Mouse (Mus musculus) embryonic stem cell, embryonic (primary cell): ENCODE measurements around the gene Ric8b.

Experiments used
- CTCF ChIA-PET, 4 experiments: fragments of 300-600 bp in 2 of 4; fragments of 350-600 bp in 2 of 4; sonication (Branson Sonifier 250); formaldehyde crosslinking; loops; one replicate each; lab custom pipeline; 2022; ENCODE audit warnings: inconsistent platforms in 2 of 4; lab: Charles Lee
- POLR2A ChIA-PET, 4 experiments: fragments of 300-600 bp in 2 of 4; fragments of 350-600 bp in 2 of 4; sonication (Branson Sonifier 250); formaldehyde crosslinking; loops; one replicate each; lab custom pipeline; 2022; ENCODE audit warnings: antibody characterized with exemption in 4 of 4, inconsistent platforms in 1 of 4; lab: Charles Lee

The Ric8b gene

GRCm38 (mm10) chr10:84976588-84977351 is 59.4 kb downstream of the Ric8b start:
- ChIA-PET CTCF (interaction anchor here in 2 of 4 experiments (0.5 to 1.2 kb wide), 2 partner anchors 31 to 98 kb away, joined by 4 to 6 read pairs; no protein-coding TSS in a partner anchor), POLR2A (interaction anchor here in 2 of 4 experiments (1.1 kb wide), 2 partner anchors 21 to 199 kb away, joined by 3 read pairs; no protein-coding TSS in a partner anchor)

GRCm38 (mm10) chr10:84980291-84980690 is 62.9 kb downstream of the Ric8b start:
- ChIA-PET POLR2A (interaction anchor here in 2 of 4 experiments (0.6 to 1.2 kb wide), 2 partner anchors 272 to 323 kb away, joined by 3 to 6 read pairs; no protein-coding TSS in a partner anchor), CTCF (no interaction called here)

- ChIA-PET CTCF (interaction anchor here in 2 of 4 experiments (0.6 to 0.9 kb wide), 4 partner anchors 71 to 1081 kb away, joined by 3 to 10 read pairs (median 4); no protein-coding TSS in a partner anchor), POLR2A (no interaction called here)
Observed at GRCm38 (mm10) chr10:84981441-84981840, 64.0 kb downstream of the Ric8b start.

GRCm38 (mm10) chr10:84982675-84983074 is 65.3 kb downstream of the Ric8b start:
- CTCF ChIA-PET: no interaction called here
- POLR2A ChIA-PET: interaction anchor here in 1 of 4 experiments (0.6 kb wide), 1 partner anchor 156 kb away, joined by 5 read pairs; no protein-coding TSS in a partner anchor

GRCm38 (mm10) chr10:84985956-84986355 is 68.5 kb downstream of the Ric8b start:
- ChIA-PET CTCF (interaction anchor here (0.5 to 1.9 kb wide), 44 partner anchors 9 to 1381 kb away, joined by 3 to 7 read pairs (median 3); partner anchors contain the start of genes Cry1 (in 1 of the 4) and Mterf2 (in 1 of the 4)), POLR2A (interaction anchor here in 2 of 4 experiments (0.6 to 1.2 kb wide), 3 partner anchors 31 to 896 kb away, joined by 3 to 5 read pairs (median 3); no protein-coding TSS in a partner anchor)

- CTCF ChIA-PET: interaction anchor here (0.6 to 1.4 kb wide), 12 partner anchors 9 to 1829 kb away, joined by 3 to 12 read pairs (median 3); partner anchors contain the start of gene Polr3b (in 1 of the 4)
Observed at GRCm38 (mm10) chr10:84987666-84988065, 70.2 kb downstream of the Ric8b start.

GRCm38 (mm10) chr10:84988650-84989049 is 71.2 kb downstream of the Ric8b start:
- POLR2A ChIA-PET: interaction anchor here in 1 of 4 experiments (0.5 kb wide), 1 partner anchor 22 kb away, joined by 3 read pairs; no protein-coding TSS in a partner anchor
- CTCF ChIA-PET: no interaction called here

More at GRCm38 (mm10) chr10:84987666-84988065, 70.2 kb downstream of the Ric8b start:
- POLR2A ChIA-PET: interaction anchor here in 2 of 4 experiments (0.8 to 1.4 kb wide), 5 partner anchors 18 to 115 kb away, joined by 3 to 5 read pairs (median 3); partner anchors contain the start of genes Fhl4 (in 1 of the 2) and Tmem263 (in 1 of the 2)

- POLR2A ChIA-PET: no interaction called here
- CTCF ChIA-PET: interaction anchor here in 2 of 4 experiments (0.9 to 1.1 kb wide), 2 partner anchors 8 kb away, joined by 4 read pairs; no protein-coding TSS in a partner anchor
Observed at GRCm38 (mm10) chr10:84994346-84994745, 76.9 kb downstream of the Ric8b start.

GRCm38 (mm10) chr10:84994971-84995370 is 77.6 kb downstream of the Ric8b start:
- POLR2A ChIA-PET: no interaction called here

GRCm38 (mm10) chr10:84996366-84996765 is 79.0 kb downstream of the Ric8b start:
- POLR2A ChIA-PET: interaction anchor here in 1 of 4 experiments (0.5 kb wide), 1 partner anchor 1301 kb away, joined by 4 read pairs; no protein-coding TSS in a partner anchor

More at GRCm38 (mm10) chr10:84994971-84995370, 77.6 kb downstream of the Ric8b start:
- CTCF ChIA-PET: interaction anchor here in 3 of 4 experiments (0.6 to 2.1 kb wide), 4 partner anchors 9 to 163 kb away, joined by 3 to 6 read pairs (median 4); no protein-coding TSS in a partner anchor

GRCm38 (mm10) chr10:84997571-84998224 is 80.3 kb downstream of the Ric8b start:
- ChIA-PET CTCF (interaction anchor here in 2 of 4 experiments (0.5 to 1.5 kb wide), 3 partner anchors 10 to 12 kb away, joined by 3 to 5 read pairs (median 3); no protein-coding TSS in a partner anchor), POLR2A (no interaction called here)

More at GRCm38 (mm10) chr10:84996366-84996765, 79.0 kb downstream of the Ric8b start:
- CTCF ChIA-PET: interaction anchor here (0.6 to 2.1 kb wide), 5 partner anchors 9 to 310 kb away, joined by 3 to 6 read pairs (median 5); no protein-coding TSS in a partner anchor

GRCm38 (mm10) chr10:84998225-84998579 is 80.8 kb downstream of the Ric8b start:
- ChIA-PET POLR2A (interaction anchor here in 1 of 4 experiments (0.6 to 0.7 kb wide), 2 partner anchors 41 to 495 kb away, joined by 3 to 4 read pairs; no protein-coding TSS in a partner anchor), CTCF (interaction anchor here in 2 of 4 experiments (0.5 to 1.2 kb wide), 2 partner anchors 12 kb away, joined by 3 read pairs; no protein-coding TSS in a partner anchor)

- CTCF ChIA-PET: no interaction called here
- POLR2A ChIA-PET: no interaction called here
Observed at GRCm38 (mm10) chr10:85001920-85002319, 84.5 kb downstream of the Ric8b start.

GRCm38 (mm10) chr10:85003190-85004026 is 86.0 kb downstream of the Ric8b start:
- ChIA-PET POLR2A (interaction anchor here in 1 of 4 experiments (1.1 kb wide), 1 partner anchor 11 kb away, joined by 4 read pairs; no protein-coding TSS in a partner anchor), CTCF (interaction anchor here in 1 of 4 experiments (1.3 kb wide), 1 partner anchor 10 kb away, joined by 6 read pairs; no protein-coding TSS in a partner anchor)

- CTCF ChIA-PET: no interaction called here
- POLR2A ChIA-PET: interaction anchor here in 1 of 4 experiments (0.6 kb wide), 1 partner anchor 34 kb away, joined by 3 read pairs; no protein-coding TSS in a partner anchor
Observed at GRCm38 (mm10) chr10:85006573-85007310, 89.3 kb downstream of the Ric8b start.
